Mouse (Mus musculus) c-Kit-positive CD71-positive TER-119-positive erythroid progenitor cells, embryonic 14.5 days (primary cell): ENCODE results near the gene Phex.

Experiments
- DNase-seq: peaks from one replicate; pipeline ENCODE4 v3.0.0-alpha.2; 2013; ENCODE audit warnings: low spot score

The Phex gene

GRCm38 (mm10) chrX:157306796-157307405 lies 108.2 kb downstream of the Phex start:
- DNase-seq = no peak

GRCm38 (mm10) chrX:157305852-157306232 lies 109.3 kb downstream of the Phex start:
- no peak for DNase-seq

GRCm38 (mm10) chrX:157305193-157305851 lies 109.8 kb downstream of the Phex start:
- no peak for DNase-seq

GRCm38 (mm10) chrX:157292411-157292810 lies 122.7 kb downstream of the Phex start:
- no peak for DNase-seq

- DNase-seq = no peak
These were observed 138.5 kb downstream of the Phex start for GRCm38 (mm10) chrX:157276581-157276980.

GRCm38 (mm10) chrX:157273291-157273690 lies 141.8 kb downstream of the Phex start:
- DNase-seq = no peak

- DNase-seq = no peak
These were observed 143.5 kb downstream of the Phex start for GRCm38 (mm10) chrX:157271609-157272008.

- DNase-seq = no peak
These were observed 145.3 kb downstream of the Phex start for GRCm38 (mm10) chrX:157269726-157270305.

- no peak for DNase-seq
These were observed 147.0 kb downstream of the Phex start for GRCm38 (mm10) chrX:157268141-157268540.

GRCm38 (mm10) chrX:157202736-157203135 lies 212.4 kb downstream of the Phex start:
- DNase-seq = no peak

- no peak for DNase-seq
These were observed 230.9 kb downstream of the Phex start for GRCm38 (mm10) chrX:157184167-157184566.

GRCm38 (mm10) chrX:157180845-157181244 lies 234.3 kb downstream of the Phex start:
- no peak for DNase-seq

- DNase-seq = no peak
These were observed 251.0 kb downstream of the Phex start for GRCm38 (mm10) chrX:157164142-157164541.

- no peak for DNase-seq
These were observed 251.7 kb downstream of the Phex start for GRCm38 (mm10) chrX:157163394-157163793.

- DNase-seq = no peak
These were observed 270.4 kb downstream of the Phex start for GRCm38 (mm10) chrX:157144675-157145074.

GRCm38 (mm10) chrX:157139601-157140000 lies 275.5 kb downstream of the Phex start:
- DNase-seq = no peak
